Mouse (Mus musculus) CD4-positive naive resting alpha-beta T cell, adult 76 days (primary cell): ENCODE results near the gene Rgs12. TPM values are rescaled to one million over a fixed set of nuclear protein-coding genes. Genes with fewer than 3 reads are reported as not detected.

Experiments
- total RNA-seq: library from RNA; stranded (reverse); gene quantifications from one replicate; pipeline ENCODE4 v1.2.4, GENCODE M21; 2023

The Rgs12 gene
- 3.7 TPM for total RNA-seq

DNA sequence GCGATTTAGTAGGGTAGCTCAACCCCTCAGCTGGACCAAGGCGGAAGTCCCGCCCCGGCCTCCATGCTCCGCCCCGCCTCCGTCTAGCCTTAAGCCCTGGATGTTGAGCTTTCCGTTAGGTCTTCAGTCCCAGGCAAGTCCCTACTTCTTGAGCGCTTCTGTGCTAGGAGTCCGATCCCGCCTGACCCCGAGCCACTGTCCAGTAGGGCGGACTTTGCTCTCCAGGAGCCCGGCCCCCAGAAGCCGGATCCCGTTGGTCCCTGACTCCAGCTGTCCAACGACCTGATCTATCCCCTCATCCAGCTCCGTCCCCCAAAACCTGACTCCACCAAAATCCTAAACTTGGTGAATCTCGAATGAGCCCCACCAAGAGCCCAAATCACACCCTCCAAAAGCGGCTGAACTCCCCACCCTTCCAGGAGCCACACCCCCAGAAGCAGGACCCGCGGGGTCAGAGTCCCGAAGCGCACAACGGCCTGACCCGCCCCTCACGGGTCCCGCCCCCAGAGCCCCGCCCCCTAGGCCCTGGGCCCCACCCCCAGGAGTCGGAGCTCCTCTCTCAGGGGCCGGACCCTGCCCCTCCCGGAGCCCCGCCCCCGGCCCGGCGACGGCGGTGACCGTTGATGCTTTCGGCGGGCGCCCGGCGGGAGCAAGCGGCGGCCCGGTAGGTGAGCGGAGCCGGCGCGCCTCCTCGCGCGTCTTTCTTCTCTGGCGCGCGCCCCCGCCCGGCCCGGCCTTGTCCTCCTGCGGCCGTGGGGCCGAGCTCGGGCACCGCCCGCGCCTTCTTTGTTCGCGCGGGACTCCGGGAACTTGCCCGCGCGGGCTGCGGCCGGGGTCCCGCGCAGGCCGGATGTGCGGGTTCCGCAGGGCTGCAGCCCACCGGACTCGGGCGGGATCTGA, at the start of gene Rgs12:
Rgs12 (plus strand) TSS at position 585 of the 900 bp plus-strand sequence.

DNA sequence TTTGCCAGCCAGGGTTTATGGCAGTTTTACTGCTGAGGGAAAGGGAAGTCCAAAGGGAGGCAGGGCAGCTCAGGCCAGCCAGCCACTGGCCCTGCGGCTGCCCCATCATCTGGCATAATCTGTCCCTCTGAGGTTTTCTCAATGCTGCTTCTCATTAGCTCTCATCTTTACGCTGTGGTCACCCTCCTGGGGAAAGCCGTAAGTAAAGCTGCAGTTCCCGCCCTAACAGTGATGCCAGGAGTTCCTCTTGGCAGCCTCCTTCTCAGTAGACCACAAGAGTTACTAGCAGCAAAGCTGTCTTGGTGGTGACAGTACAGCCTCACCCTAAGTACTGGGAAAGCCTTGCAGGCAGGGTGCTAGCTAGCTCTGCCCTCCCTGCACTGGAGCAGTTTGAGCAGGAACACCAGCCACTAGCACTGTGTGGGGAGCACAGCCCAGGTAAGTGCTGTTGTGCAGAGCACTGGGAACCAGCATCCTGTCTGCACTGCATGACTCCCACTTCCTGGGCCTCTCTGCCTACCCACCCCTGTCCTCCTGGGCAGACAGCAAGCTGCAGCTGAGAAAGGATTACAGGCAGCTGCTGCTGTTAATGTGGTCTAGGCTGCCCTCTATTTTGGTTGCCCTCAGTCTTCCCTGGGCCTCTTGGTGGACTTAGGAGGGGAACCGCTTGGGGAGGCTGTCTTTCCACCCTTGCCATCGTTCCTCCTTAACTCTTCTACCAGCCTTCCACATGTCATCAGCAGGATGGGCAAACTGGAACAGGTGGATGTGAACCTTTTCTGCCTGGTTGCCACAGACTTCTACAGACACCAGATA, 41.1 kb upstream of the Rgs12 start, which contains the start of gene Msantd1:
Msantd1 (plus strand) TSS at position 103 of the 816 bp plus-strand sequence.

DNA sequence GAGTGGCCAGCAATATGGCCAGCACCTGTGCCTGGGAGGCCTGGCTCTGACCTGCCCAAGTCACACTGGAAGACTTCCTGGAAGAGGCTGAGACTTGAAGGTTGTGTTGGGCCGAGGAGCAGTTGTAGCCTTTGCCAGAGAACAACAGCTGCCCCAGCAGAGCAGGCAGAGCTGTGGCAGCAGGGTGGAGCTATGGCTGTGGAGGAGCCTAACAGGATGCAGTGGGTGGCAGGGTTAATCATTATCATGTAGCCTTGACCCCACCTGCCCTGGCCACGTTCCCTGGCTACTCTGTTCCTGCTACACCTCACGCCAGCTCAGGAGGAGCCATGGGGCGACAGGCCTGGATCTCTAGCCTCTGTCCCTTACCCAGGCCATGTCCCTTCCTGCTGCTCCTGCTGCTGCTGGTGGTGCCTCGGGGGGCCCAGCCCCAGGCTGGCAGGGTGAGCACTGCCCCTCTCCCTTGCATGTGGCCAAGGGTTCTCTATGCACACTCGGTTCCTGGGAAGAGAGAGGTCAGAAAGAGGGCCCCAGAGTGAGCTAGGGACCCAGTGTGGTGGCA, 92.1 kb downstream of the Rgs12 start, which contains the start of gene Hgfac:
Hgfac (plus strand) TSS at position 242 of the 562 bp plus-strand sequence.

DNA sequence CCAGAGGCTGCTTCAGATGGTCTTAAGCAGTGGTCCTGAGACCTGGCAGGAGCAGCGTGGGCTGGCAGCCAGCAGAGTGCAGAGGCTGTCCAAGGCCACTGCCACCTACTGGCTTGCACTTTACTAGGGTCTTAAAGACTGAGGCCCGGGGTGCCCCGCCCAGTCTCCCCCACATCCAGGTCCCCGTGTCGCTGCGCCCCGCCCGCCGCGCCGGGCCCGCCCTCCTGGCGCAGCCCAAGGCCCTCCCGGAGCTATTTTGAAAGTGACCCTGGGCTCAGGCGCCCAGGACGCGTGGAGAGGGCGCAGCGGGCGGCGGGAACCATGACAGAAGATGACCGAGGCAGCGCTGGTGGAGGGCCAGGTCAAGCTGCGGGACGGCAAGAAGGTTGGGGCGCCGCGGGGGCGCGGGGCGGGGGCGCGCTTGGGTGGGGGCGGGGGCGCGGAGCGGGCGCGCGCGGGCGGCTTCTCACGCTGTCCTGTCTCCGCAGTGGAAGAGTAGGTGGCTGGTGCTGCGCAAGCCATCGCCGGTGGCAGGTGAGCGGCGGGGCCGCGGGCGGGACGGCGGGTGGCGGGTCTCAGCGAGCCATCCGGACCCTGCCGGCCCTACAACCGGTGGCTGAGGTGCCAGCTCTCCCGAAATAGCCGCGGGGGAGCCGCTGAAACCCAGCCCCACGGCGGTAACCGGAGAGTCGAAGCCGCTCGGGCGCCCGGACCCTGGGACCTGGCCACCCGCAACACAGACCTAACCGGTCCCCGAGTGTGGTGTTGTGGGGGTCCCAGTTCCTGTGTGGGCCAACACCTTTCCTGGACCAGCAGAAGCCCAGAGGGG, 107.6 kb downstream of the Rgs12 start, which contains the start of gene Dok7:
Dok7 (plus strand) TSS at position 163 of the 829 bp plus-strand sequence.

Other genes with a start within 250 kb of the Rgs12 start
- 61.2 TPM for gene Htt, start 187.7 kb upstream of the Rgs12 start, total RNA-seq
- 3.2 TPM for gene Msantd1, start 41.4 kb upstream of the Rgs12 start, total RNA-seq
- not detected for gene Hgfac, start 92.1 kb downstream of the Rgs12 start, total RNA-seq
- not detected for gene Dok7, start 107.3 kb downstream of the Rgs12 start, total RNA-seq
- gene Lrpap1, start 156.3 kb downstream of the Rgs12 start, total RNA-seq, result 53.6 TPM